Mouse (Mus musculus): ENCODE measurements around the gene Bbox1.

Gene Bbox1

GRCm38 (mm10) chr2:110274160-110274559 is 40.2 kb downstream of the Bbox1 start:
- no peak for DNase-seq (ENCODE audit: extremely low read depth, low read depth)

DNA sequence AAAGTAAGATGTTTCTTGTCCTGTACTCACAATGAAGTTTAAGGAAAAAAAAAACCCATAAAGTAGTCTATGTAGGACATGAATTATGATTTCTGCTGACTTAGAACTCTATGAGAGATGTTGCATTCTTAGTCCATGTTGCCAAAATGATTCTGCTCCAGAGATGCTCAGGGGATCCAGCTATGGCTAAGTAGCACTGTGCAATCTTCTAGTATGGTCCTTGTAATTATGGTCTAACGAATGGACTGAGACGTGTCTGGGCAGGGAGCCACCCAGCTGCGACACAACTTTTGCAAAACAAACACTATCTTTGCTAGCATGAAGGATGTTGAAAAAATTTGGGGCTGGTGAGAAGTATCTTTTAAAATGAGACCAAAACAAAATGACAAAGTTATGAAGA is 45.1 kb downstream of the Bbox1 start:
- DNase-seq (ENCODE audit: extremely low read depth, low read depth): no peak

- DNase-seq (ENCODE audit: extremely low read depth, low read depth): no peak
Observed at GRCm38 (mm10) chr2:110232252-110232651, 82.1 kb downstream of the Bbox1 start.

- DNase-seq (ENCODE audit: extremely low read depth, low read depth): no peak
Observed at GRCm38 (mm10) chr2:110230753-110231152, 83.6 kb downstream of the Bbox1 start.

DNA sequence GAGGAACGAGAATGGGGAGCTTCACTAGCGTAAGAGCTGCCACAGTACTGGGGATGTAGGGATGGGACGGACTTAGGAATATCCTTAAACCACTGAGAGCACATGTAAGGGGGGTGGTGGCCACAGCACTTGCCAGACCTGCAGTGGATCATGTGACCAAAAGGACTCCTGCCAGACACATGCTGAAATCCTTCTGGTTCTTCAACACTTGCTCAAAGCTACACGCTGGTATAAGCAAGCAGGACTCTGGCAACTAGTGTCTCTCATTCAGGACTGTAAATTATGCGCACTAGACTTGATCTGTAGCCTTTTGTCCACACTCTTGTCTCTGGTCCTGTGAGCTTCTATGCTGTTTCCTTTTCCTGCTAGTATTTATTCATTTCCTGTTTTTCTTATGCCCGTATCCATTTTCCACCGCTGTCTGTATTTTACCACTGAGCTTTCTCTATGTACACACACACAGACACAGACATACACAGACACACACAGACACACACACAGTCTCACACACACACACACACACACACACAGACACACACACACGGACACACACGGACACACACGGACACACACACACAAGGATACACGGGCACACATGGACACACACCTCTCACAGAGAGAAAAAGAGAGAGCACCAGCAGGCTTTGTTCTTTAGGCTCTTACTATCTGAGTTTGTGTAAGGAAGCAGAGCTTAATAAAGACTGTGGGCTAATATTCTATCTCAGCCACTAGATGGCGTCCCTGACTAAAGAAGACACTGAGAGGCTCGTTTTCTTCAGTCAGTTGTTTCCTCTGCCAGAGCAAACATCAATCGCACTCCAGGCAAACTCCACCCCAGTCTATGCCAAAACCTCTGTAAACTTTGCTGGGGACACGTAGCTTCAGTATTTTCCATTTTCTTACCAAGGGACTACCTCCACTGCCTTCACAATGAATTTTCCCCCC is 84.9 kb downstream of the Bbox1 start:
- DNase-seq (ENCODE audit: extremely low read depth, low read depth): peak; percentile 77

DNA sequence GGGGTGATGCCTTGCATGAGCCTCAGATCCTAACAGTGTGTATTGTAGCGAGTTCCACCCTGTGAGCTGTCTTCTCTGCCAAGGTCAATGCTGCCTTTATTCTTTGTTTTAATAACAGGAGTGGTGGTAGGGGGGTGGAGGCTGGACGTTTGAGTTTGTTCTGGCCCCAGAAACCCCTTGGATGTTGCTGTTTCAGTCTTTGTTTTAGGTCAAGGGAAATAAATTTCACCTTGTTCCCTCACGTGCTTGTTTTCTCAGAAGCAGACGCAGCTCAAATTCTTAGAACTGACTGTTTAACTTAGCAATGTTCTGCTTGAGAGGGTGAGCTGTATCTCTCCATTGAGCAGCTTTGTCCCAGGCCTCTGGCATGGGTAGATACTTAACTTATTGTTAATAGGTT is 87.9 kb downstream of the Bbox1 start:
- DNase-seq (ENCODE audit: extremely low read depth, low read depth): no peak

- no peak for DNase-seq (ENCODE audit: extremely low read depth, low read depth)
Observed at GRCm38 (mm10) chr2:110225969-110226368, 88.4 kb downstream of the Bbox1 start.

DNA sequence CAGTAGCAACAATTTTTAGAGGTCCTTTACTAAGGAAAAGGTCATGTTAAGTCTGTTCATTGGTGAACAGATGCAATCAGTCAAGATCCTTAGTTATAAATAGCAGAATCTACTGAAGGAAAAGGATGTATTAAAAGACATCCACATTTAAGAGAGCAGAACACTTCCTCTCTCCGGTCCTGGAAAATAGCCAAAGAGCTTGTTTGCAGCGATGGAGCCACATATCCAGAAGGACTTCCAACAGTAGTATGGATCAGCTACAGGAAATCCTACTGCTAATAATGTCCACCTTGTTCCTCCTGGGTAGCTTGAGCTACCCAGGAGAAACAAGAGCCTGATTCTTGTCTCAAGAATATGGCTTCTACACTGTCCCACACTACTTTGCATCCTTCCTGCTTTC is 91.6 kb downstream of the Bbox1 start:
- DNase-seq (ENCODE audit: extremely low read depth, low read depth): no peak

DNA sequence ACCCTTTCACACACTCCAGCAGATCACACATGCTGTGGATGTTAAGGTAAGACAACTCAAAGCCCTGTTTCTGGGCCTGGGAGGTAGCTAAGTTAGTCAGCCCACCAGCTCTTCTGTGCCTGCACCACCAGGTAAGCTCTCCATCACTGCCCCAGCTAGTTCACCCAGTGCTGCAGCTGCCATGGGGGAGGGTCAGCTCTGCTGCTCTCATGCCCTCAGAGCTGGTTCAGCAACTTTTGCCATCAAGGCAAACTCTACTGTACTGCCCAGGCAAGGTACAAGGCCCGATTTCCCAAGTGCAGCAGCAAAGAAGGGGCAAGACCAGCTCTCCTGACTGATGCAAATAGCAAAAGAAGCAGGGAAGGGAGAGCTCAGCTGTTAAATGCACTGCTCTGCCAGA is 93.9 kb downstream of the Bbox1 start:
- DNase-seq (ENCODE audit: extremely low read depth, low read depth): no peak

DNA sequence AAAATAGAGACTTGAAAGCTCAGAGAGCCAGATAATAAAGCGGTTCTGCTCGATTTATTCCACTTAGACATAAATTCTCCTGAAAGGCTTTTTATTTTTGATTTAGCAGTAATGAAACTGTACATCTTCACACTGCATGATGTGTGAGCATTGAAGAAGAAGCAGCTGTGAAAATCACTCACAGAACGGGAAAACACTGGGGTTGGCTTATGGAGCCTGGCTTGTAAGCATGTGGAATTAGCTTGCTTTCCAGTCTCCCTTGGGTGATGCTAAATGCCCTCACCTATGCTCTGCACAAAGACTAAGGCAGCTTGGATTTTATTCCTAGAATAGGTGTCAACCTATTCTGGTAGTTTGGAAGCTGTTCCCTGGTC is 98.7 kb downstream of the Bbox1 start:
- no peak for DNase-seq (ENCODE audit: extremely low read depth, low read depth)

DNA sequence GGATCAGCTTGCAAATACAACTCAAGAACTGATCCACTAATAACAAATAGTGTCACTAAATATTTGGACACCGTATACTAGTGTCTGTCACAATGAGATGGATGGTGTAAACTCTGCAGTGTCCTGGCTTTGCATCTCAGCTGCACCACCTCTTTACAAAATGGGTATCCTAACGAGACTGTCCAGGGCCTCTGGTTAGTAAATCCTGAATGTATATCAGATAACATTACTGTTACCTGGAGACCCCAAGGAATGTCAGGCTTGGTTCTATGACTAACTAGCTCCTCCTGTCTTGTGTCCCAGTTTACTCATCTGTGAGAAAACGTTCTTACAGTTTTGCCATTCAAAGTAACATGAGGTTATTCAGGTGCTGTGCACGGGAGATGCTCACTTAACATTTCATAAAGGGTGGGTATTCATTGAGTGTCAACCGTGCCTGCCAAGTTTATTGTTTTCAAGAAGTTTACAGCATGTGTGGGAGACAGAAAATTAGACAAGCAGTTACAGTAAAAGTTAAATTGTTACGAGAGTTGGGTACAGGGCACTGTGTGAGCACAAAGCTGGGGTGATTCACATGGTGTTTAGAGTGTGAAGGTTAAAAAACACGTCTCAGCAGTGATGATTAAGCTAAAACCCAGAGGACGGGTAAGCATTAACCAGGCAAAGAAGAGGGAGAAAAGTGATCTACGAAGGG is 99.2 kb downstream of the Bbox1 start:
- no peak for DNase-seq (ENCODE audit: extremely low read depth, low read depth)

DNA sequence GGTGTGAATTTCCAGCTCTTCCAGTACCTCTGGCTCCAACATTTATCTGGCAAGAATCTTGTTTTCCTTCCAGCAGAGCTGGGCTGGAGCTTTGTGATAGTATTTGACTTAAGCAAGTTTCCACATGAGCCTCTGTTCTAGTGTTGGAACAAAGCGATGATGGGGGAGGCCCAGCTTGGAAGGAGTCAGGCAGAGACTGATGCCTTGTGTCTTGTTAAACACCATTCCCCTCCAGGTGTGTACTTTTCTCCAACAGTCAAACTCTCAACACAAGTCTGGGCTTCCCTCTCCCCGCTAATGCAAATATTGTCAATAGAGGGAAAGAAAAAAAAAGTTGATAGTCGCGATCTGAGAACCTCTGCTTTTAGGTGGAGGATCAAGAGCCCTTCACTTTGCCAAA is 100.1 kb downstream of the Bbox1 start:
- no peak for DNase-seq (ENCODE audit: extremely low read depth, low read depth)
